Mouse (Mus musculus) kidney, postnatal 4 days (tissue): Measurements from ENCODE around the gene Nav2.
A peak's percentile ranks its signal among the peaks of the same experiment; 100 is the strongest.

Experiments used
- DNase-seq, 2 experiments: peaks; one replicate each; pipeline ENCODE4 v3.0.0; 2021; ENCODE audit warnings: mixed read lengths in 2 of 2

Gene Nav2

DNA sequence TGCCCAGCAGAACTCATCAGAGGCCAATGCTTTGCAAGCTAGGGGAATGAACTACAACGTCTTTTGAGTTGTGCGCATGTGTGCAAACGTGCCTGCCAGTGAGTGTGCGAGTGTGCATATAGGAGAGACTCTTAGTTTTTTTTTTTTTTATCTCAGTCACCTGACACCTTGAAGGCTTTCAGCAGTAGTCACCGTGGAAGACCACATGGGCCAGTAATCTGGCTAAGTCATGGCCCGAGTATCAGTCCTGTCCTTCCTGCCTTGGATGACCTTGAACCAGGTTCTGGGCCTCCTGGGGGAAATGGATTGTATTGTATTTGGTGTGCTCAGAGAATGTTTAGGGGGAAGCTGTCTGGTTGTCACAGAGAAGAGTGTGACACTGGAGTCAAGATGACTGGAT is 625.7 kb downstream of the Nav2 start:
- no peak for DNase-seq

DNA sequence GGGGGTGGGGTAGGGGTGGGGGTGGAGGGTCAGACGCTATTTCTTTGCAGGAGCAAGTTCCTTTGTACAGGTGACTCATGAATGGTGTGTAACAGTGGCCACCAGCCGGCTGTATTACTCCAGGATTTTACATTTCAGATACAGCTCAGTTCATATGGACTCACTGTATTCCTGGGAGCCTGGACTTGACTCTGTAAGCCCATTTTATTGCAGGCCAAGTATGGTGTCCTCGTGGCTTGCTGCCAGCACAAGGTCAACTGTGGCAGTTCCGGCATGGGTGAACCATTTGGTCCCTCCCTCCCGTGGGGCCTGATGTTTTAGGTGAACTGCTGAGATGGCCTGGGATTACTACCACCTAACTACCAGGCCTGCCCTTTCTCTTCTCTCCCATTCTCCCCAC is 629.8 kb downstream of the Nav2 start:
- DNase-seq: no peak

DNA sequence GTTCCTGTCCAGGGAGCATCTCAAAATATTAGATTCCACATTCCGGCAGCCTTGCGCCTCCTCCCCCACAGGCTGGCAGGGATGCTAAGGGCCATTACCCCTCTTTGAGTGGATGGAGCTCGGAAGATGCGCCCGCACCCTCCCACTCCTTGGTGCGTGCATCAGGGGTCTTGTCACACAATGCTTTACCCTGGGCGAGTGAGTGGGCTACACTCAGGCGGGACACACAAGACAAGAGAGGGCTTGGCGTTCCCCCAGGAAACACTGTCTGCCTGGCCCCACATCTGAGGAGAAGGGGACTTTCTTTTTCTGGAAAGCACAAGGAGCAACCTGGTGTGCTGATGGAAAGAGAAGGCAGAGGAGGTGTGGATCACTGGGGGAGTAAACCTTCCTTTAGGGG is 631.7 kb downstream of the Nav2 start:
- peak in 1 of 2 experiments; percentile 62 for DNase-seq

DNA sequence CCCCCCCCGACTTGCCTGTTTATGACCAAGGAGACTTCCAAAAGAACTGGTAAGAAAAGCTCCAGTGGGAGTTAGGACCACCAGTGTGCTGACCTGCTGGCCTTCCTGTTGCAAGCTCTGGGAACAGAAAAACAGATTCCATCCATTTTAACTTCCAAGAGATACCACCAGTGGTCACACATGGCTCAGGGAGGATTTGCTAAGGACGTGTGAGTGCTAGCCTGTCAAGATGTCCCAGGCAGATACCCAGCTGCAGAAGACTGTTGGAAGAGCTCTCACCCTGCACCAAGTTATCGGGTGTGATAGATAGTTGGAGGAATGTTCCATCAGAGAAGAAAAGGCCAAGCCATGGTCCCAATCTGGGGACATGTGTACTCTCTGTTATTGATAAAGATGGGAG is 633.6 kb downstream of the Nav2 start:
- no peak for DNase-seq

DNA sequence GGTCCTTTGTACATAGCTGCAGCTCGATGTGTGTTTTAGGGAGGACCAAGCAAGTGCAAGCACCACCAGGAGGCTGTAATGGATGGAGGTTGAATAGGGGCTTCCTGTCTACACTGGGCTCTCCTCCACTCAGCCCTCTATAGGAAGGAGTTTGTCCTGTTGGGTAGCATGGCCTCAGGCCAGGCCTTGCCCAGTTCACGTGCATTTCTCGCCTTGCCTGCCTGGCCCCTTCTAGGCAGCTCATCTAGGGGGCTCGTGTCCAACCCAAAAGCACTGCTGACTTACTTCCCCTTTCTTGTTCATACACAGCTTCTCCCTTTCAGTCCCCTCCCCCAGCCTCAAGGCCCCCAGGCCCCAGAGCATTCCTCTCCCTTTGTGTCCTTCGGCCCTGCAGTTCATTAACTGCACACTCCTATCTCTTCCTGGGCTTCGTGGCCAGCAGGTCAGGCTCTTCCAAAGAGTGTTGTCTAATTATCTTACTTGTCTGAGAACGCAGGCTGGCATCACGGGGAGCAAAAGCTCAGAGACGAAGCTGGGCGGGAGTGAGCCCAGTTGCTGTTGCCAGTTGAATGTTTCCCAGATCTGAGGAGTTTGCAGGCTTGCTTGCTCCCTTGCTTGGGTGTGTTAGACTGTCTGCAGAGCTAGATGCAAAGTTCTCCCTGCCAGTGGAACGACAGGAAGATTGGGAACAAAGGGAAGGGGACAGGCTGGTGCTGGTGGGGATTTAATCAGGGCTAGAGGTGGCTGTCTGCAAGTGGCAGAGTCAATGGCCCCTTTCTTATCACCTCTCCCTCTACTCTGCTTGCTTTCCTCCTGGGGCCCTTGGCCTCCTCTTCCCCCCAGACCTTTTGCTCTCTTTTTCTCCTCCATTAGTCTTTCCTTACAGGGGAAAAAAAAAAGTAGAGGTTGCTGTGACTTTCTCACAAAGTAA is 636.5 kb downstream of the Nav2 start:
- no peak for DNase-seq

DNA sequence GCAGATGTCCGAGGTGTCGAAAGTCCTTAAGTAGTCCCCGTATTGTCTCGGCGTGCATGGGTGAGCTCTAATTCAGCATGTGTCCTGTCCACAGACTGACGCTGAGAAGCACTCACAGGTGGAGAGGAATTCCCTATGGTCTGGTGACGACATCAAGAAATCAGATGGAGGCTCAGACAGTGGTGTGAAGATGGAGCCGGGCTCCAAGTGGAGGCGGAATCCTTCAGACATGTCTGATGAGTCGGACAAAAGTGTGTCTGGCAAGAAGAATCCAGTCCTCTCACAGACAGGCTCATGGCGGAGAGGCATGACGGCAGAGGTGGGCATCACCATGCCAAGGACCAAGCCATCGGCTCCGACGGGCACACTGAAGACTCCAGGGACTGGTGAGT is 637.2 kb downstream of the Nav2 start:
- DNase-seq: no peak

DNA sequence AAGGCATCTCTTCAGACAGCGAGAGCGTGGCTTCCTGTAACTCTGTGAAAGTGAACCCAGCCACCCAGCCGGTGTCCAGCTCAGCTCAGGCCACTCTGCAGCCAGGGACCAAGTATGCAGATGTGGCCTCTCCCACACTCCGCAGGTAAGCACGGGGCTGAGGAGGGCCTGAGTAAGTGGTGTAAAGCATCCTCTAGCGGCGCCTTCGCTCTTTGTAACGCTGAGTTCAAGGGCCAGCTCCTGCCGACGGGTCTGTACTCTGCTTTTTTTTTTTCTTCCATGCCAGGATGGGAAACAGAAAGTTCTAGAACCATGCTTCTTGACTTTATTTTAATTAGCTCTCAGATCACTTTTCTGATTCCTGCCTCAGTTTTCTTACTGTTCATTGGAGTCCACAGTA is 639.9 kb downstream of the Nav2 start:
- DNase-seq: no peak

DNA sequence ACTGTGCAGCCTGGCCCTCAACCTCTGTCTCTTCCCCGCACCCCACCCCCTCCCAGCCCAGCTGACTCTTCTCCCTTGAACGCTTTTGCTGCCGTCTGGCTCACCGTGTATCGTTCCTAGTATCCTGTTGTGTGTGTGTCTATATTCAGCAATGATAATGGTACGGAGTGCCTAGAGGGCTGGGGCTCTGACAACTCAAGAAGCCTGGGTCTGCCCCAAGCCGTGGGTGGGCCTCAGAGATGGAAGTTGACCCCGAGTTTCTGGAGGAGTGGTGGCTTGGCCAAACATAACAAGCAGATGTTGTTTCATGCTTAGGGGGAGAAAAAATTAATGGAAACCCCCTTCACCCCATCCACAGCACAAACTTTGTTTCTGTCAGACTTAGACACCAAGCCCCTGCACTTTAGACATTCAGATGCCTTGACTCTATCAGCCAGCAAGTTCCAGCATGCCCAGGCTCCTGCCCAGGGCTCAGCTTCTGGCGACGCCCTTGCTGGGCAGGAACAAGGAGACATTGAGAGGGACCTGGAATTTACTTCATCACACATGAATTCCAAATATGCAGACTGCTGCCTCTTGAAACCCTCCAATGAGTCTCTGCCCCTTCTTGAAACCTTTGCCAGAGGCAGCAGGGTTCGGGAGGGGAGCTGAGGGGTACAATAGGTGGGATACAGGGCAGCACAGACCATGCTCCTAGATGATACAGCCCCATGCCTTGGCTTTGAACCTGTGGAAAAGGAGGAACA is 644.9 kb downstream of the Nav2 start:
- peak; percentile 53 to 64 for DNase-seq

DNA sequence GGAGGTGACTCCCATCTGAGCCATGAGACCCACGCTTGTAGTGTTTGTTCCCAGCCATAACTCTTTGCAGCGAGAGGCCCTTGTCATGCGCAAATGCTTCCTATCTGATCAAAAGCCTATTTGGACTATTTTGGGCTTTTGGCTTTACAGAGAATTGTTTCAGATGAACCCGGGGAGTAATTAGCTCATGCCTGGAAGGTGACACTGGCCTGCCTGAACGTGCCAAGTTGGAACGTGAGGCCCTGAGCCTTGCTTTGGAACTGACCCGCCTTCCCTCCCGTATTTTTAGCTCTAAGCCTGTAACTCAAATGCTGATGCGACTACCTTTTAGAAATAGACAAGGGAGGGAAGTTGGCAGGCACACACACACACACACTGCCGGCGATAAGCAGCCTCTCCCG is 649.7 kb downstream of the Nav2 start:
- DNase-seq: no peak

DNA sequence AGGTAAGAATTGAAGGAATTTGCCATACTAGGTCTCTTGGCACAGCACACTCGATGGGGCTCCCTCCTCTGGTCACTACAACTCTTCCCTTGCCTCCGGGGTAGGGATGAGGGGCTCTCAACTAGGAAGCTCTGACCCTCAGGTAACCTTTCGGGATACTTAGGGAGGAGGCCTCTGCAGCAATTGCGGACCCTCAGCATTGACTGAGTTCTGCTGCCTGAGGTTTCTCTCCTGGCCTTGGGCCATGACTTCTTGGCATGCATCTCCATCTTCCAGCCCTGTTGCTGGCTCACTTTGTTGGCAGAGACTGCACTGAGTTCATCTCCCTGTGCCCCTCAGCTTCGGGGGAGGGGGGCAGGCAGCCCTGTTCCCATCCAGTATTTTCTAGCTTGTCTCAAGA is 650.4 kb downstream of the Nav2 start:
- peak; percentile 44 to 51 for DNase-seq

DNA sequence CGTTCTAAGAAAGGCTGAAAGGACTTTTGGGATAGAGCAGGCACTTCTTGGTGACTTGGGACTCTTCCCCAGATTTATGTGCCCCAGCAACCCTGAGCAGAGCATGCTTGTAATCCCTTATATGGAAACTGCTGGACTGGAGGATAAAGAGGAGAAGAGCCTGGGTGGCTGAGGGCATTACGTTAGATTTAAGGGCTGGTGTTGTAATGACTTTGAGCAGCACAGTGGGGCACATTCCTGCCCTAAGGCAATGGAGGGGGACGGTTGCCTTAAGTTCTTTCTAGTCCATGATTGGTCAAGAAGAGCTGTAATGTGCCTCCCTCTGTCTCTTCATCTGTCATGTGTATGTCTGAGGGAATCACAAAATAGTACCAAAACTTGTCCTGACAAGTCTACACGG is 651.5 kb downstream of the Nav2 start:
- no peak for DNase-seq

DNA sequence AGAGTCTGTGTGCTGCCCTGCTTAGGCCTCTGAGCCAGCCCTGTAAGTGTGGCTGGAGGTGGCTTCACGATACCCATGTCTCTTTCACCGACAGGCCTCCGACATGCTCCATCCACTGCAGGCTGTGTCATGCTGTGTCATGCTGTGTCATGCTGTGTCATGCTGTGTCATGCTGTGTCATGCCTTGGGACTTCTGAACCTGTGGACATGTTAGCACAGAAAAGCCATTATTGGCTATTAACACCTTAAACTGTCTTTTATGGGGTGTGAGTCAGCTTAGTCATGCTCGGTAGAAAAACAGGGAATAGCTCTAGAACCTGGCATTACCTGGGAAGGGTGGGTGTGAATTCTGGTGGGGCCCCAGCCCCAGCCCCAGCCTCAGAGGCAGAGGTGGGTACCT is 653.9 kb downstream of the Nav2 start:
- DNase-seq: no peak

DNA sequence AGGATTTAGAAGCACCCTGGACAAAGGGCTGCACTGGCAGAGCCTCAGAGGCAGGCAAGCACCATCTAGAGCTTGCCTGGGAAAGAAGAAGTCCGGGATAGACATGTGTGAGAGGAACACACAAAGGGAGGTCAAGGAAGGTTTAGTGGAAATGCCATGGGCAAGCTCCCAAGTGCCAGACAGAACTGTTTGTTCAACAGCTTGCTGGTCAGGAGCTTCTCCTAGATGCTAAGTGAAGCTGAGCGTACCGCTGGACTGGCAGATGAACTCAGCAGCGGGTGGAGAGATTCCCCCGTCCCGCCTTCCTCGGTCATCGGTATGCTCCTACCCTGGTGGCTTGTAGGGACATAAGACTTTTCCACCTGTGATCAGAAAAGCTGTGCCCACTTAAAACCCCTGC is 654.3 kb downstream of the Nav2 start:
- DNase-seq: no peak

DNA sequence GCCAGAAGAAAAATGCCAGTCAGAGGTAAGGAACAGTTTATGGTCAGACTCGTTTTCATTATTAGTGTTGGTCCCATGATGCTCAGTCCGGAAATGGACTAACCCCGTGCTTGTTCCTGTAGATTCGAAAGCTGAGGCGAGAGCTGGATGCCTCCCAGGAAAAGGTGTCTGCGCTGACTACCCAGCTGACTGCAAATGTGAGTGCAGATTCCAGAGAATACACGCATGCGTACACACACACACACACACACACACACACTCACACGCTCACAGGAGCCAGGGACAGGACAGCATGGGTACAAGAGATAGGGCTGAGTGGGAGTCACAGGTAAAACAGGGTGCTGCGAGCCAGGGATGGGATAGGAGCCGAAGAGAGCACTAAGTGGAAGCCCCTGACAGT is 656.6 kb downstream of the Nav2 start:
- DNase-seq: no peak

DNA sequence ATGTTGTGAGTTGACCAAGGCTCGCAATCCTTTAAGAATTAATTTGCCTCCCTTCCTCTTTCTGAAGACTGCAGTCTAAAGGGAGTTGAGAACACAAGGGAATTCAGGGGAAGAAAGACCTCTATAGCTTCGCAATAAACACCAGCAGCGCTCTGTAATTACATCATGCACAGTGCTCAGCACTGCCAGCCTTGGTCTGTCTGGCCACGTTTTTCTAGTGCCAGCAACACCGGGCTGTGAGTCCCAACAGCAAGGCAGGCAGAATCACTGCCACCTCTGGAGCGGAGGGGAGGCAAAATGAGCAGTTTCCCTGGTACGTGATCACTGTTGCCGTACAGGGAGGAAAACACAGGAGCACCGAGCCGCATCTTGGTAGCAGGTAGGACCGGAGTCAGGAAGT is 657.3 kb downstream of the Nav2 start:
- DNase-seq: no peak

DNA sequence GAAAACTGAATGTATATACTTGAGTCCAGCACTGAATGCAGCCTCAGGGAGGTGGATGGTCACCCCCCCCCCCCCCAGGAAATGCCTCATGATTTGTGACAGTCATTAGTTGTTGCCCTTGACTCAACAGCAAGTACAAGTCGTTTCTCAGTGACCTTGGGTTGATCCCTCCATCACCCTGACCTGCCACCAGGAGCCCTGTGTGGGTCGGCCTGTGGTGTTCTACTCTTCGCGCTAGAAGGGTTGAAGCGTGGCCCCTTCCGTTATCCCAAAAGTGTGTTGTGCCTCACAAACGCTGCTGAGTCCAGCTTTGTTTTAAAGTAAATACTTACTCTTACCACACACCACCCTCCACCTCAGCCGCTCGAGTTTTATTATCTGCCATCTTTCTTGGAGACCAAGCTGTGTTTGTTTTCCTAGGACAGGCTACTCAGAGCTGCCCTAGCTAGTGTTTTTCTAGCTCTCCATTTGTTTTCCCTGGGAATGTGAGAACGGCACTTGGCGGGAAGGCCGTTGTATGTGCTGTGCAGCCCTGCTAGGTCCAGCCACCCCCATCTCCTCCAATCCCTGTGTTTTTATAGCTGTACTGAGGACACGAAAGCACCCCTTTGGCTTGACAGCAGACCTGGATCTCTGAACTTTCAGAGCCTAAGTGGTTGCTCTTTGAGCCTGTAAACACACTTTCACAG is 659.0 kb downstream of the Nav2 start:
- DNase-seq: peak in 1 of 2 experiments; percentile 41

DNA sequence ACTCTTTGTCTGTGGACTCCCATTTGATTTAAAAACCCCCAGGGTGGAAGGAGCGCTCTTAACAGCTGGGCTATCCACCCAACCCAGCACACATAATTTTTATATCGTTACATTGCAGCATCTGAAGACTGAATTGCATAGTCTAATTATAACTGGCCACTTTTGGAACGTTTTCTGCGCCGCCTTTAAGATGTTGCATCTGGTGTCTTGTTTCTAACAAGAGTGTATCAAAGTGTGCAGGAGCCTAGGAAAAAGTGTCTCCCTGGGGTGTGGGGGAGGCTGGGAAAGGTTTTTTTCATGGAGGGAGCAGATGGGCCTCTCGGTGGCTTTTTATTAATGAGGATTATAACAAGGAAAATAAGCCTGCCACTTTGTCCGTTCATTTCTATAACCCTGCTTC is 661.1 kb downstream of the Nav2 start:
- no peak for DNase-seq

DNA sequence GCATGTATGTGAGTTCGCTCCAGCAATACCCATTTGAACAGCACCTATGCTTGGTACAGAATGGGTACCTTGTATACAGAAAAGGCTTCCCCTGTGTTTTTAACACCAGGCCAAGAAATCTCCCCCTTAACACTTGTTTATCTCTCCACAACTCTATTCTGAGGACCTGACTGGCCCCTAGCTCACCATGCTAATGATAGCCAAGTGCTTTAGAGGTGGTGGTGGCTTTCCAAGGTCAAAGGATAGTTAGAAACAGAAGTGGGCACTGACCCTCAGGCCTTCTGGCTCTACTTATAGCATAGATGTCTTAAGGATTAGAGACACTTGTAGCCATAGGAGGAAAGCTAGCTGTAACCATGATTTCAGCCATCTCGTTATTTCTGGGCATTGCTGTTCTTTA is 663.1 kb downstream of the Nav2 start:
- no peak for DNase-seq

DNA sequence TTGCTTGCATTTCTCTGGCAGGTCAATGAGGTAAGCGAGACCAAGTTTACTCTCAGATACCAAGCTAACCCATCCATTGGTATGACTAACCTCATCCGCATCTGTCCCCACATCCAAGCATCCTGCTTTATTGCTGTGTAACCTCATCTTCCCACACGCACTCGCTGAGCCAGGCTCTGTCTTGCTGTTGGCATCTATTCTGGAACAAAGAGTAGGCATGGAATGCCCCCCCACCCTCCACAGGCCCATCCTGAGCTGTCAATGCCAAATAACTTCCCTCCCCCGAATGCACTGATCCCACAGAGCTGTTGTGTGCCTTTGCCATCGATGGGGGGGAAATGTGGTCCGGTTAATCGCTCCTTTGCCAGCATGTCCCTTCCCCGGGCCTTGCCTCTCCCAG is 666.7 kb downstream of the Nav2 start:
- DNase-seq: no peak

DNA sequence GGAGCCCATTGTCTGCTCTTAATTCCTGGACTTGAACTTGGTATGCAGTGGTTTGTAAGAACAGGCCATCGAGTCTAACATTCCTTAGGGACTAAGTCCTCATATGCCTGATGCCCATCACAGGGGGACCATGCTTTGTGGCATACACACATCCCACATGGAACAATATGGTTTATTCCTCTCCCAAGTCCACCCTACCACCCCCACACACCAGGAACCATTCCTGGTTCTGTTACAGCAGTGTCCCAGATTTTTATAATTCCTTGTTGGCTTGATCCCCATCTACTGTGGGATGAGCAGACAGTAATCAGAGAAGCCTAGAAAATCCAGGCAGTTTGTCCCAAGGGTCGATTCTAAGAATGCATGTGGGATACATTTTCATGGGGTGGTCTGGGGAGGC is 668.6 kb downstream of the Nav2 start:
- DNase-seq: no peak

DNA sequence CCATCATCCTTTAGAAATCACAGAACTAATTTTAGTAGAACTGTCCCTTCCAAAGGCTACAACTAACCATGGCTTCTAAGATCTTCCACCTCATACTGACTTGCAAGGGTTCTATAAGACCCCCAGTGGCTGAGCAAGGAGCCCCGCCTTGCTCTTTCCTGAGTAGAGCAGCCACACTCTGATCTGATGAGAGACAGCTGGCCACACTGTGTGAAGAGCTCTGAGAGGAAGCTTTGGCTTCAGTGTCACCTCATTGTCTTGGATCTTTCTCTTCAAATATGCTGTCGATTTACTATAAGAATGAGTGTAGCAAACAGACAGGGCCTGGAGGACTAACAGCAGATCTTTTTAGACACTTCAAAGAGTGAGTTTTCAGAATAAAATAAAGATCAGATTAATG is 673.4 kb downstream of the Nav2 start:
- DNase-seq: no peak

DNA sequence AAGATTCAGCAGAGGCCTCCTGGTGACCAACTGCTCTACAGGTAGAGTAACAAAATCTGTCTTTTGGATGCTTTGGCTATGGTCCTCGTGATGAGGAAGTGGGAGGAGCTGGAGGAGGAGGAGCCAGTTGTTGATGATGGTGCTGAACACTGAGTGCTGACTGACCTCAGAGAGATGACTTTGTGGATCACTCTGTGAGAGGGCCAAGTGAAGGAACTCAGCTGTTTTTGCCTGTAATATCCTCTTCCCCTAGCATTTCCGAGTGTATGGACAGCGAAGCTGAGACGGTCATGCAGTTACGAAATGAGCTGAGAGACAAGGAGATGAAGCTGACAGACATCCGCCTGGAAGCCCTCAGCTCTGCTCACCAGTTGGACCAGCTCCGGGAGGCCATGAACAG is 674.0 kb downstream of the Nav2 start:
- DNase-seq: no peak

DNA sequence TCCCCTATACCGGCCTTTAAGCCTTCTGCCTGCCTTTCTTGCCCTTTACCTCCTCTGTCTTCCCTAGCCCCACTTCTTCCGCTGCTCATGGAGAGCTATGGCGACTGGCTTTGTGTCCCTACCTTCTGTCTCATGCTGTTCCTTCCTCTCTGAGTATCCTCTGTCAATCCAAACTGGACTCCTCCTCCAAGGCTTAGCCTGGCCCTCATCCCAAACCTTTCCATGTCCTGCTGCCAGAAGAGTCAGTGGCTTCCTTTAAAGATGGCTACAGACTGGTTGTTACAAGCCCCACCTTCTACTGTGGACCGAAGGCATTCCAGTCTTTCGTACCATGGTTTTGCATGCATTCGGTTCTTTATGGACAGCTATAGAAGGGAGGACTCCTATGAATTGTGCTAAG is 674.7 kb downstream of the Nav2 start:
- no peak for DNase-seq
